Mouse (Mus musculus): Measurements from ENCODE around the gene Scn2b.

- TF ChIP-seq CTCF (conservative IDR thresholded peaks at IDR 0.05 in 1 of 2, IDR thresholded peaks at IDR 0.05 in 1 of 2; ENCODE audit: low read depth in 2 of 2, low read length in 2 of 2) = no peak
- TF ChIP-seq POLR2A (IDR thresholded peaks at IDR 0.05; ENCODE audit: low read depth, low read length) = no peak
- no peak for TF ChIP-seq ZNF384 (IDR thresholded peaks at IDR 0.05; ENCODE audit: low read depth, low read length)
- TF ChIP-seq KAT2A (IDR thresholded peaks at IDR 0.05; ENCODE audit: insufficient replicate concordance, low read length) = no peak
- no peak for TF ChIP-seq HCFC1 (IDR thresholded peaks at IDR 0.05; ENCODE audit: low read depth, low read length)
- TF ChIP-seq MEF2A (IDR thresholded peaks at IDR 0.05; ENCODE audit: borderline replicate concordance, low read depth, low read length) = no peak
- no peak for TF ChIP-seq USF1 (IDR thresholded peaks at IDR 0.05; ENCODE audit: low read depth, low read length)
- TF ChIP-seq ELF1 (IDR thresholded peaks at IDR 0.05; ENCODE audit: low read depth, low read length) = no peak
Measured at GRCm38 (mm10) chr9:45102528-45102927, 15.1 kb upstream of the Scn2b start.

Measured in CH12.LX (cell line).